Mouse (Mus musculus) heart, embryonic 14.5 days (tissue): Measurements from ENCODE around the gene Gpr180. TPM values are rescaled to one million over a fixed set of nuclear protein-coding genes. Genes with fewer than 3 reads are reported as not detected.

ENCODE experiments used
- ATAC-seq: fragments of 200-750 bp; cut with Nextera tagmentation; 2 replicates; pipeline ENCODE4 v1.8.0; 2017; ENCODE audit warnings: low read depth, moderate TSS enrichment; ENCODE audit not compliant: insufficient number of reproducible peaks, insufficient read depth, low FRiP score
- H3K27ac ChIP-seq, 2 experiments: fragments of 200-500 bp in 1 of 2; fragments of 300-500 bp in 1 of 2; sonication (generic) in 1 of 2; replicated peaks in 1 of 2; 2 replicates each; pipeline ENCODE4 v1.5.1; 2012 to 2014; ENCODE audit warnings: low read depth in 2 of 2, low read length in 2 of 2, control low read depth in 1 of 2, mild to moderate bottlenecking in 1 of 2, mixed read lengths in 1 of 2; ENCODE audit not compliant: control insufficient read depth in 1 of 2, insufficient read depth in 1 of 2
- H3K27me3 ChIP-seq: fragments of 300-500 bp; sonication (generic); 2 replicates; pipeline ENCODE4 v1.6.1; 2014; ENCODE audit warnings: mild to moderate bottlenecking, low read length, control low read depth; ENCODE audit not compliant: control insufficient read depth, insufficient read depth
- H3K36me3 ChIP-seq: fragments of 300-500 bp; sonication (generic); 2 replicates; pipeline ENCODE4 v1.6.1; 2014; ENCODE audit warnings: mild to moderate bottlenecking, control low read depth, low read length, mixed read lengths; ENCODE audit not compliant: control insufficient read depth, insufficient read depth
- H3K4me1 ChIP-seq, 2 experiments: fragments of 200-500 bp in 1 of 2; fragments of 300-500 bp in 1 of 2; sonication (generic) in 1 of 2; 2 replicates each; pipeline ENCODE4 v1.6.1; 2012 to 2014; ENCODE audit warnings: low read length in 2 of 2, control low read depth in 1 of 2, mixed read lengths in 1 of 2; ENCODE audit not compliant: control insufficient read depth in 2 of 2, insufficient read depth in 2 of 2
- H3K4me2 ChIP-seq: fragments of 300-500 bp; sonication (generic); 2 replicates; pipeline ENCODE4 v1.6.1; 2014; ENCODE audit warnings: mild to moderate bottlenecking, low read length
- H3K4me3 ChIP-seq, 2 experiments: fragments of 200-500 bp in 1 of 2; fragments of 300-500 bp in 1 of 2; sonication (generic) in 1 of 2; 2 replicates each; pipeline ENCODE4 v1.5.1; 2012 to 2014; ENCODE audit warnings: low read length in 2 of 2, mild to moderate bottlenecking in 2 of 2, control low read depth in 1 of 2, low read depth in 1 of 2, moderate library complexity in 1 of 2; ENCODE audit not compliant: control insufficient read depth in 1 of 2, insufficient read depth in 1 of 2
- H3K9ac ChIP-seq: fragments of 300-500 bp; sonication (generic); 2 replicates; pipeline ENCODE4 v1.6.1; 2014; ENCODE audit warnings: mild to moderate bottlenecking, low read length
- H3K9me3 ChIP-seq: fragments of 300-500 bp; sonication (generic); 2 replicates; pipeline ENCODE4 v1.6.1; 2016; ENCODE audit warnings: low read length, control low read depth; ENCODE audit not compliant: control insufficient read depth
- WGBS: fragments of 180-500 bp; shearing (Covaris S2); extraction: QIAGEN DNeasy Blood & Tissue Kit; methylation state at CpG from one replicate; pipeline ENCODE4 v1.1.7; 2014; 5-methylcytosine and 5-hydroxymethylcytosine counted together
- polyA plus RNA-seq: library from polyadenylated mRNA; unstranded; fragments of >200 nt; fragmentation: Nextera tagmentation; extraction: Ambion mirVana; gene quantifications from 2 replicates; pipeline ENCODE4 v1.2.1, GENCODE M21; 2014

The Gpr180 gene
- 41.6 and 44.0 TPM in 2 replicates for polyA plus RNA-seq

- H3K9me3 ChIP-seq = no peaks in the 10 kb centered on the region
- peak within 1 kb of the TSS; percentile 64 to 84 for H3K4me3 ChIP-seq
- peak within 1 kb of the TSS; percentile 88 for H3K4me2 ChIP-seq
- peak within 1 kb of the TSS; percentile 40 to 61 for H3K27ac ChIP-seq
- peaks cover 27% of the 10 kb centered on the region for H3K36me3 ChIP-seq
- H3K4me1 ChIP-seq = peaks cover 0 to 14% of the 10 kb centered on the region in 2 experiments; a peak in 2 of 4 replicates
- ATAC-seq = peak; percentile 95
- under 1% methylated on average over 75 of the region's 77 CpGs for WGBS
- peak within 1 kb of the TSS; percentile 81 for H3K9ac ChIP-seq
- H3K27me3 ChIP-seq = no peaks in the 10 kb centered on the region
These were observed at the start of gene Gpr180 for GRCm38 (mm10) chr14:118136744-118137452. Gpr180 (plus strand) TSS chr14:118137158.

GRCm38 (mm10) chr14:118088437-118089207, 48.3 kb upstream of the Gpr180 start:
- Histone ChIP-seq H3K27ac (peak overlapping the region in 1 of 2 experiments; percentile 72; a peak in 1 of 4 replicates), H3K4me3 (peak overlapping the region; percentile 71 to 93), H3K27me3 (no peaks in the 10 kb centered on the region), H3K9me3 (no peaks in the 10 kb centered on the region), H3K4me2 (peak overlapping the region; percentile 84), H3K36me3 (no peaks in the 10 kb centered on the region), H3K4me1 (no peaks in the 10 kb centered on the region), H3K9ac (peak overlapping the region; percentile 77)
- ATAC-seq = no peak; the same call in 1 of the 2 replicates
- WGBS = 13% methylated on average over 22 of the region's 22 CpGs

GRCm38 (mm10) chr14:118089215-118089805, 47.6 kb upstream of the Gpr180 start:
- peak overlapping the region; percentile 77 for H3K9ac ChIP-seq
- peak overlapping the region; percentile 71 to 72 for H3K27ac ChIP-seq
- under 1% methylated on average over 44 of the region's 44 CpGs for WGBS
- H3K9me3 ChIP-seq = no peaks in the 10 kb centered on the region
- peak overlapping the region; percentile 71 to 93 for H3K4me3 ChIP-seq
- no peaks in the 10 kb centered on the region for H3K4me1 ChIP-seq
- no peaks in the 10 kb centered on the region for H3K27me3 ChIP-seq
- no peaks in the 10 kb centered on the region for H3K36me3 ChIP-seq
- peak; percentile 81 for ATAC-seq
- peak overlapping the region; percentile 84 for H3K4me2 ChIP-seq

- no peaks in the 10 kb centered on the region for H3K27me3 ChIP-seq
- H3K4me1 ChIP-seq = no peaks in the 10 kb centered on the region
- H3K27ac ChIP-seq = peak overlapping the region in 1 of 2 experiments; percentile 72; a peak in 2 of 4 replicates
- peak overlapping the region; percentile 84 for H3K4me2 ChIP-seq
- no peak for ATAC-seq
- peak overlapping the region; percentile 77 for H3K9ac ChIP-seq
- H3K36me3 ChIP-seq = no peaks in the 10 kb centered on the region
- no peaks in the 10 kb centered on the region for H3K9me3 ChIP-seq
- H3K4me3 ChIP-seq = peak overlapping the region; percentile 71 to 93
- 2% methylated on average over 18 of the region's 18 CpGs for WGBS
These were observed 47.1 kb upstream of the Gpr180 start for GRCm38 (mm10) chr14:118089806-118090392.

- 59% methylated on average over 2 of the region's 2 CpGs for WGBS
- Histone ChIP-seq H3K4me3 (no peak overlapping the region), H3K27me3 (no peaks in the 10 kb centered on the region), H3K4me1 (no peaks in the 10 kb centered on the region), H3K9me3 (no peaks in the 10 kb centered on the region), H3K27ac (no peak overlapping the region), H3K36me3 (no peaks in the 10 kb centered on the region), H3K9ac (no peak overlapping the region), H3K4me2 (no peak overlapping the region)
- no peak for ATAC-seq
These were observed 38.7 kb upstream of the Gpr180 start for GRCm38 (mm10) chr14:118098265-118098664.

- no peak overlapping the region for H3K9ac ChIP-seq
- no peaks in the 10 kb centered on the region for H3K27me3 ChIP-seq
- peaks cover 4% of the 10 kb centered on the region; the same call in 1 of the 2 replicates for H3K9me3 ChIP-seq
- H3K4me2 ChIP-seq = no peak overlapping the region
- no peak for ATAC-seq
- no peaks in the 10 kb centered on the region for H3K4me1 ChIP-seq
- no peaks in the 10 kb centered on the region for H3K36me3 ChIP-seq
- H3K4me3 ChIP-seq = no peak overlapping the region
- WGBS = 76% methylated on average over 14 of the region's 14 CpGs
- no peak overlapping the region for H3K27ac ChIP-seq
These were observed 35.5 kb upstream of the Gpr180 start for GRCm38 (mm10) chr14:118101227-118101990.
